Mouse (Mus musculus) CH12.LX (cell line): ENCODE data around the gene Fam193b.

Experiments used
- BHLHE40 ChIP-seq: IDR thresholded peaks from 2 replicates; pipeline ENCODE4 v1.6.1; 2011; ENCODE audit warnings: mild to moderate bottlenecking, low read depth, low read length, improper control_type of control experiment
- CTCF ChIP-seq, 2 experiments: IDR thresholded peaks in 1 of 2; conservative IDR thresholded peaks in 1 of 2; 2 replicates each; pipeline ENCODE4 v1.5.1; 2011 to 2012; ENCODE audit warnings: low read depth in 2 of 2, low read length in 2 of 2, improper control_type of control experiment in 1 of 2, inconsistent platforms in 1 of 2, mild to moderate bottlenecking in 1 of 2, moderate library complexity in 1 of 2
- EP300 ChIP-seq: IDR thresholded peaks from 2 replicates; pipeline ENCODE4 v1.6.1; 2011; ENCODE audit warnings: low read length, improper control_type of control experiment
- KAT2A ChIP-seq: IDR thresholded peaks from 2 replicates; pipeline ENCODE4 v1.6.1; 2012; ENCODE audit warnings: low read length, improper control_type of control experiment, inconsistent platforms; ENCODE audit not compliant: insufficient replicate concordance
- MXI1 ChIP-seq: IDR thresholded peaks from 2 replicates; pipeline ENCODE4 v1.6.1; 2011; ENCODE audit warnings: mild to moderate bottlenecking, low read depth, low read length, improper control_type of control experiment
- MYC ChIP-seq: IDR thresholded peaks from 2 replicates; pipeline ENCODE4 v1.6.1; 2011; ENCODE audit warnings: low read depth, mild to moderate bottlenecking, improper control_type of control experiment, low read length
- POLR2A ChIP-seq: IDR thresholded peaks from 2 replicates; pipeline ENCODE4 v1.6.1; 2011; ENCODE audit warnings: low read depth, mild to moderate bottlenecking, improper control_type of control experiment, low read length
- USF1 ChIP-seq: IDR thresholded peaks from 2 replicates; pipeline ENCODE4 v1.6.1; 2014; ENCODE audit warnings: low read depth, mild to moderate bottlenecking, inconsistent platforms, low read length, improper control_type of control experiment
- ZC3H11A ChIP-seq: IDR thresholded peaks from 2 replicates; pipeline ENCODE4 v1.6.1; 2012; ENCODE audit warnings: low read depth, mild to moderate bottlenecking, inconsistent platforms, low read length, improper control_type of control experiment
- ZMIZ1 ChIP-seq: IDR thresholded peaks from 2 replicates; pipeline ENCODE4 v1.6.1; 2012; ENCODE audit warnings: low read depth, mild to moderate bottlenecking, inconsistent platforms, low read length, improper control_type of control experiment

- no peak for TF ChIP-seq ZMIZ1
- TF ChIP-seq MYC, result no peak
- TF ChIP-seq ZC3H11A, result no peak
- no peak for TF ChIP-seq CTCF (conservative IDR thresholded peaks at IDR 0.05 in 1 of 2, IDR thresholded peaks at IDR 0.05 in 1 of 2; ENCODE audit: low read depth in 2 of 2, low read length in 2 of 2)
- TF ChIP-seq KAT2A, result no peak
- TF ChIP-seq POLR2A, result no peak
- no peak for TF ChIP-seq USF1
- no peak for TF ChIP-seq EP300
- no peak for TF ChIP-seq MXI1
- no peak for TF ChIP-seq BHLHE40
Observed at GRCm38 (mm10) chr13:55549061-55549460, 21.9 kb downstream of the Fam193b start.
